Mouse (Mus musculus) activated CD4-positive, CD25-positive, alpha-beta regulatory T cell, adult 4 months (primary cell): ENCODE results near the gene Man1a2. TPM values are rescaled to one million over a fixed set of nuclear protein-coding genes. Genes with fewer than 3 reads are reported as not detected.

Source experiments
- ATAC-seq: one replicate; pipeline ENCODE4 v1.8.0; 2017
- polyA plus RNA-seq, 2 experiments: library from polyadenylated mRNA; unstranded; fragments of 100-300 nt; shearing (Covaris generic); gene quantifications; one replicate each; pipeline ENCODE4 v1.2.1; 2017

Man1a2 gene
- polyA plus RNA-seq, 2 experiments from 2014 or later = 15.7 to 32.8 TPM

- peak; percentile 15 for ATAC-seq
Observed at GRCm38 (mm10) chr3:100684234-100684975, 898 bp downstream of the Man1a2 start.

GRCm38 (mm10) chr3:100682841-100683240 is 2.5 kb downstream of the Man1a2 start:
- no peak for ATAC-seq

GRCm38 (mm10) chr3:100682281-100682680 is 3.0 kb downstream of the Man1a2 start:
- no peak for ATAC-seq

- ATAC-seq = no peak
Observed at GRCm38 (mm10) chr3:100681448-100682092, 3.7 kb downstream of the Man1a2 start.

- no peak for ATAC-seq
Observed at GRCm38 (mm10) chr3:100680226-100680625, 5.1 kb downstream of the Man1a2 start.

GRCm38 (mm10) chr3:100678951-100679570 is 6.2 kb downstream of the Man1a2 start:
- ATAC-seq = no peak

DNA sequence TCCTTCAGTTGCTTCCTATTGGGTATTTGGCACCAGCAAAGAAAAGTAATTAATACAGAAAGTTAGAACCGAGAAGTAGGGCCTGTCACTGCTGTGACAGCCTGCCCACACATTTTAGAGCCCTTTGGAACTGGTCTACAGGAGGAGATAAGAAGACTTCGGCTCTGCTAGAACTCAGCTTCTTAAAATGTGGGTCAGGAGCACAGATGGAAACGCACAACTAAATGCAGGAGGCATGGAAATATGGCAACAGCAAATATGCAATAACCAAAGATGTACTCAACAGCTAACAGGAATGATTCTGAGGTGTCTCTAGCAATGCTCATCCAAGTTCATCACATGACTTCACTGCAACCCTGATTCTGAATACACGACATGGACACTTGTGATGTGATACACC is 10.2 kb downstream of the Man1a2 start:
- no peak for ATAC-seq

- no peak for ATAC-seq
Observed at GRCm38 (mm10) chr3:100670412-100670811, 14.9 kb downstream of the Man1a2 start.

GRCm38 (mm10) chr3:100653291-100653690 is 32.0 kb downstream of the Man1a2 start:
- ATAC-seq = no peak

- ATAC-seq = no peak
Observed at GRCm38 (mm10) chr3:100641581-100641980, 43.7 kb downstream of the Man1a2 start.

DNA sequence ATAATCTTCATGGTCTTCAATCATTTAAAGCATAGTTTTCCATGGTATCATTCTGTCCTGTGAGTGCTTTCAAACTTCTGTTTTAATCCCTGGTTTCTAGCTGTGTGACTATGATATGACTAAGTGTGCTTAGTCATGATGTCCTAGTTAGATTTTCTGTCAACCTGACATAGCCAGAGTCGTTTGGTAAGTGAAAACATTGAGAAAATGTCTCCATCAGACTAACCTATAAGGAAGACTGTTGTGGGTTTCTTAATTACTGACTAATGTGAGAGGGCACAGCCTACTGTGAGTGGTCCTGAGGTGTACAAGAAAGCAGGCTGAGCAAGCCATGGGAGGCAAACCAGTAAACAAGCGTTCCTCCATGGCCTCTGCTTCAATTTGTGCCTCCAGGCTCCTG is 49.0 kb downstream of the Man1a2 start:
- no peak for ATAC-seq

DNA sequence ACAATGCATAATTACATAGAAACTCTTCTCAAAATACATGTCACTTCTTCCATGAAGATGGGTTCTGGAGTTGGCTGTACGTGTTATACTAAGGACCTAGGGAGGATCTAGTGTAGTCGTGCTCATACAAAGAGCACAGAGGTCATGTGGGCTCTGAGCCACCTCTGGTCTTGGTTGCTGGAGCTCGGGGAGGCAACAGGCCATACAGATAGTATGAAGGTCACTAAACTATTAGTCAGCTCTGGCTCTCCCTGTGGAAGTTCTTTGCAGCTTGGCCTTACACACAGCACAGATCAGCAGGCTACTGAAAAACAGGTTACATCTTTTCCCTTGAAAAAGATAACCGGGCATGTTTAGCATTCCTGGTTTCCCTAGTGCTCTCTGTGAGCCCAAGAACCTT is 50.5 kb downstream of the Man1a2 start:
- no peak for ATAC-seq

DNA sequence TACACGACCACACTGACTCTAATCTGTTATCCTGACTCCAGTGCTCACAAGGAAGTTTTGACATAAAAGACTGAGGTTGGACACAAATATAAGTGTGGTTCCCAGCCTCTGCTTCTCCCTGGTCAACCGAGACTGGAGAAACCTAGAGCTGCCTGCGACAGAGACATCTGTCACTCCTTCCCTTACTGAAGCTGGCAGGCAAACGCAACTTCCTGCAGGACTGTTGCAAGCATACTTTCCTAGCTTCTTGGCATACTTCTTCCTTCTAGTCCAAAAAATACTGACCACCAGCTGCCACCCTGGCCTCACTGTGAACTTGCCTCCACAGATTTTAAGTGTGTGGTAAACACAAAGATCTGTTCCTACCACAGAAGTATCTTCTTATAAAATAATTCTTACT is 66.8 kb downstream of the Man1a2 start:
- ATAC-seq = no peak

DNA sequence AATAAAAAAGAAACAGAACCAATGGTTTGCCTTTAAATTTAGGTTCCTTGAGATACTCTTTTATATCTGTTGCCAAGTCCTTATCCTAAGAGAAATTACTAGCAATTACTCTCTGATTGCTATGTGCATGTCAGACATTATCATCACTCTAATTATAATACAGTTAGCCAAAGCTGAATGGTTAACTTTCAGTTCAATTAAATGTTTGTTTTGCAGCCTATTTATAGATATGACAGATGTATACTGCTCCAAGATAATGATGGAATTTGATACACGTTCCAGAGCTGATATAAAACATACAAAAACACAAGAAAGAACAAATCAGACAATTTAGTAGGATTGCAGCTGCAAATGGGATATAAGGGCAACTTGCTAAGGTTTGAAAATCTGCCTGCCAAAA is 74.4 kb downstream of the Man1a2 start:
- ATAC-seq = no peak

- ATAC-seq = no peak
Observed at GRCm38 (mm10) chr3:100604539-100604938, 80.8 kb downstream of the Man1a2 start.

- no peak for ATAC-seq
Observed at GRCm38 (mm10) chr3:100599265-100599820, 86.0 kb downstream of the Man1a2 start.

- no peak for ATAC-seq
Observed at GRCm38 (mm10) chr3:100591053-100591452, 94.2 kb downstream of the Man1a2 start.

DNA sequence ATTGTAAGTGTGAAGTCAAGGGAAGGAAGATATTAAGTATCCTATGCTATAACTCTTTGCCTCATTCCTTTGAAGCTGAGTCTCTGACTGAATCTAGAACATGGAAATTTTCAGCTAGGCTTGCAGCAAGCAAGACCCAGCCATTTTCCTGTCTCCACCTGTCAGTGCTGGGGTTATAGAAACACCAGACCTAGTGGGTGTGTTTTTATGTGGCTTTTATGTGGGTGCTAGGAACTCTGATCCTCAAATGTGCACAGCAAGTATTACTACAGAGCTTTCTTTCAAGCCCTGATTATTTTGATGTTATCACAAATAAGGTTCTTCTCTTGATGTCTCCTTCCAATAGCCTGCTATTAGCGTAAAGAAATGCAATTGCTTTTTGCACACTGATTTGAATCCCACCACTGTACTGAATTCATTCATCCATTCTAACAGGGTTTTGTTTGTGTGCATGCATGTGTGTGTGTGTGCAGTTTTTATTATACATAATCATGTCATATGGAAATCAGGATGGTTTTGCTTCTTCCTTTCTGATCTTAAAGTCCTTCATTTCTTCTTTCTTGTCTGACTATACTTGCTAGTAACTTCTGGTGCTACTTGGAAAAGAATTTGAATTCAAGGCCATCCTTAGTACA is 102.5 kb downstream of the Man1a2 start:
- ATAC-seq = no peak

DNA sequence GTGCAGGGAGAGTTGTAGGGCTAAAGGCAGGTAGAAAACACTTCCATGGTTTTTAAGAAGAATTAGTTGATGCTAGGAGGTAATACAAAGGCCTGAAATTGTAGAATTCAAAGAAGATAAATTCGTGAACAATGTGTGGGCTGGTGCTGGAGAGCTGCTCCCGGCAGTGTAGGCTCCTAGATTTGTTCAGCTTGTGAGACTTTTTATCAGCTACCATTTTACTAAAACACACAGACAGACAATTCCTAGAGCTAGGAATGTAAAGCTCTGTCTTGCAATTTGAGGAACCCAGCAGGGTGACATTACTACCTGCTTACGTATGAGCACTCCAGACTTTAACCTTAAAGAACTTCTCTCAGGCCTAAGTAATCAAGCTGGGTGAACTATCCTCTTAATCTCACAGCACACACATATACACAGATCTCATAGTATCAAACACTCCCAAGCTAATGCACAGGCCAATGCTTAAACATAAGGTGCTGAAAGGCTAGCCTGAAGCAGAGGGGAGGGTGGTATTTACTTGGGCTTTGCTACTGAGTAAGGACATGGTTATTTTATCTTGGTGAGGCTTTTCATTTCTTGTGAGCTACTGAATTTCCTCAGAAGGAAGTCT is 112.6 kb downstream of the Man1a2 start:
- ATAC-seq = no peak

DNA sequence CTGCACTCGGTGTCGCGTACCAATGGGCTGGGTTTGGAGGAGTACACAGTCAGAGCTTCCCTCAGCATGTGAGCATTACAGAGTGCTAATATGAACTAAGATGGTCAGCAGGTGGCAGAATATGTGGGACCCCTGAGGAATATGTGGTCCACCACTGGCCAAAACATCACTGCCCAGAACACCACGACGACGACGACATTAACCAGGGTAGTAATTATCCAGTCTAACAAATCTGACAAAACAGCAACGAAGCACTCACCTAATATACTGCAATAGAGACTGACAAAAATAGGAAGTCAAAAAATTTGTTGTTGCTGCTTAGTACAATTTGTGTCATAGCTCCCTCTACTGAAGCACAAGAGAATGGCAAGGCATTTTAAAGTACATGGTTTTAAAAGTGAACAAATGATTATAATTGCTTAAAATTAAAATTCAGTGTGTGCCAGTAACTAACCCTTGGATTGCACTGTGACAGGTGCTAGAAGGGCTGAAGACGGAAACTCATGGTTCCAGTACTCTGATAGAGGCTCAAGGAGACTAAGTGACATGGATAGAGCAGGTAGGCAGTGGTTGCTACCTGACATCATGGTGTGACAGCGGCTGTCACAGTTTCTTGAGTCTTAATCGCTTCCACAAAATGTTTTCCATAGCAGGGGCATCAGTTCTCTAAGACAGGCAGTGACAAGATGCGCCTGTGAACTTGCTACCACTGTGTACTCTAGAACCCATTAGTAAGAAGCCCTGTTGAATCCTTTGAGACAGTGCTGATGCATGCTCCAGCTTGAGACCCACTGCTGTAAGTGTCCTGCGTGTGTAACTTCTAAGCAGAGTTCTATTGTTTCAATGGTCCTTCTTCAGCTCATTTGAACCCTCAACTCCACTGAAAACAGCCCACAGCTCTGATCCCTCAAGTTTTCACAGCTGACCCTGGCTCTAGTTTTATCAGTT is 116.6 kb downstream of the Man1a2 start:
- ATAC-seq = peak; percentile 76

DNA sequence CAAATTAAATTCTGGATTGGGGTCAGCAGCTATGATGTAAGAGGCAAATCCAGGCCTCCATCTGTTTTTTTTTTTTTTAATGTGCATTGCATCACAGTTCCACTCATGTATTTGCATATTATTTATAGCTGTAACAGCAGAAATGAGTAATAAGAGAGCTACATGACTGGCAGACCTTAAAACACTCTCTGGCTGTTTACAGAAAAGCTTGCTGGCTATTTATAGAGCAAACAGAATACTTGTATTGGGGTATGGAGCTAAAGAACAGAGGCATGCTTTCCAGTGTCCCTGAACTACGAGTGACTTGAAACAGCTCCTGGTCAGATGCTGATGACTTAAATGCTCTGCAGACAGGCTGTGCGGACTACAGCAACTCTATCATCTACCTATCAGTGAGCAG is 121.7 kb downstream of the Man1a2 start:
- no peak for ATAC-seq
